Mouse (Mus musculus): Measurements from ENCODE around the gene Slc38a4. TPM values are rescaled to one million over a fixed set of nuclear protein-coding genes. Genes with fewer than 3 reads are reported as not detected.

The Slc38a4 gene
- total and polyA plus RNA-seq, 2 experiments from 2014 or later, result 3.9 to 4.5 TPM

GRCm38 (mm10) chr15:96956699-96957098, 99.1 kb downstream of the Slc38a4 start:
- no peak for TF ChIP-seq CTCF (IDR thresholded peaks at IDR 0.05)
- H3K27me3 ChIP-seq (ENCODE audit: insufficient read depth, low read length), result no peaks in the 10 kb centered on the region
- no peak for DNase-seq (ENCODE audit: low spot score)
- no peak overlapping the region for H3K9ac ChIP-seq (replicated peaks; ENCODE audit: low read length, poor library complexity, severe bottlenecking)
- no peak overlapping the region for H3K4me2 ChIP-seq (ENCODE audit: low read depth, low read length, poor library complexity, severe bottlenecking)
- no peaks in the 10 kb centered on the region for H3K9me3 ChIP-seq (ENCODE audit: low read length)
- H3K36me3 ChIP-seq (ENCODE audit: insufficient read depth, low read length), result no peaks in the 10 kb centered on the region
- H3K4me1 ChIP-seq (ENCODE audit: insufficient read depth, low read length), result no peaks in the 10 kb centered on the region
- ATAC-seq (ENCODE audit: low FRiP score), result no peak
- no peak overlapping the region for H3K4me3 ChIP-seq (ENCODE audit: low read depth, low read length)
- WGBS, result 90% methylated on average over 3 of the region's 3 CpGs
- no peak overlapping the region for H3K27ac ChIP-seq (ENCODE audit: low read depth, low read length)

DNA sequence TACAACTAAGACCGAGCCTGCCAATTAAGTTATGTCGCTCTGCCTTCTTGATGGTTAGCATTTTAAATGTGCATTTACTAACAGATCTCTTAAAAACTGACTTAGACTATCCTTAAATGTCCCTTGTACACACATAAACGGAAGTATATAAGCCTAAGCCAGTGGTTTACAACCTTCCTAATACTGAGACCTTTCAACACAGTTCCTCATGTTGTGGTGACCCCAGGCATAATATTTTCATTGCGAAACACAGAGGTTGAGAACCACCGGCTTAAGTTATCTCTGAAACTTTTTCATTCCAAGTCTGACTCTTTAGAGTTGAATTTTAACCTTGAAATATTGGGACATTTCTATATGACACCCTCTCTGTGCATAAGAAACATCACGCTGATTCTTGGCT, 101.4 kb downstream of the Slc38a4 start:
- no peak for TF ChIP-seq CTCF (IDR thresholded peaks at IDR 0.05)
- Histone ChIP-seq H3K4me2 (ENCODE audit: low read depth, low read length, poor library complexity, severe bottlenecking) (peak overlapping the region; percentile 56; the same call in 1 of the 2 replicates), H3K9ac (replicated peaks; ENCODE audit: low read length, poor library complexity, severe bottlenecking) (no peak overlapping the region), H3K36me3 (ENCODE audit: insufficient read depth, low read length) (no peaks in the 10 kb centered on the region), H3K27ac (ENCODE audit: low read depth, low read length) (no peak overlapping the region), H3K27me3 (ENCODE audit: insufficient read depth, low read length) (no peaks in the 10 kb centered on the region), H3K9me3 (ENCODE audit: low read length) (no peaks in the 10 kb centered on the region), H3K4me1 (ENCODE audit: insufficient read depth, low read length) (no peaks in the 10 kb centered on the region), H3K4me3 (ENCODE audit: low read depth, low read length) (no peak overlapping the region; the same call in 1 of the 2 replicates)
- ATAC-seq (ENCODE audit: low FRiP score) (no peak), DNase-seq (ENCODE audit: low spot score) (no peak)
- 91% methylated on average over 6 of the region's 6 CpGs for WGBS

DNA sequence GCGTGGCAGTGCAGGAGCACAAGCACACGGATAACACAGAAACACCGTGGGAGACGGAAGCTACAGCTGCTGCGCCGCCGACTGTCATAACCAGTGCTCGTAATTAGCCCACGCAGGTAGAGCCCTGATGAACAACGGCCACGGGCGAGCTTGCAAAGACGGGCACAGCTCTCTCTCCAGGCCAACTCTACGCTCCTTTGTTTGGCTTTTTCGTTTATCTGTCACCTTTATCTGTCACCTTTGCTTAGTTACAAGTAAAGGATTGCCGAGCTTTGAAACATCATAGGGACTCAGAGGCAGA, 101.9 kb downstream of the Slc38a4 start:
- TF ChIP-seq CTCF (IDR thresholded peaks at IDR 0.05), result no peak
- DNase-seq (ENCODE audit: low spot score), result peak; percentile 46

DNA sequence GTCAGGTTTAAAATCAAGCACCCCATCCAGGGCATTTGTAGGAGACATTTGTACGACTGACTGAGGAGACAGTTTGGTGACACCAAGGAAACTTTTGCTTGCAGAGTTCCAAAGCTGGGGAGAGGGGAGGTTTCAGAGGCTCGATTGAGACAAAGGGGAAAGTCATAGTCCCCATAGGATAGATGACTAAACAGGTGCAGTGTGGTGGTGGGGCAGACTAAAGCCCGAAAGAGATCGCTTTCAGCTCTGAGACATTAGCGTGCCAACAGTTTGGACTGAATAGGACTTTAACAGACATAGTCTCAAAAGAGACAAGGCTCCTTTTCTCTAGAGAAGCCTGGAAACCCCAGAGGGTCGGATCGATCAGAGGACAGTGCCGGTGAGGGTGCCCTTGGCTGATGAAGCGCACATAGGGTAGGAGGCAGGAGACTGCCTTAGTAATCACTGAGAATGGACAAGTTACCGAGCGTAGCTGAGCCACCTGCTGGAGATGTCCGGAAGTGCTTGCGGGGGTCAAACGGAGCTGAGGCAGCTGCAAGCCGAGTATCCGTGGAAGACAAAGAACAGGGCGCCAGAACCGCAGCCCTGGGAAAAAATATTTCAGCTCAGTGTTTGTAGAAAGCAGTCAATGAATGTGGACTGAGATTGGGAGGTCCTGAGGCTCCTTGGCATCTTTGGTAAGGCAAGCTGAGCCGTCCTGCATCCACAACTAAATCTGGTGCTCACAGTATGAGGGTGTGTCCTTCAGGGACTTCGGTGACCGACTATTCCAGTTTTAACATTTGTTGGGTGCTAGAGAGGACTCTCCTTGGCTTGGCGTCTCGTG, 102.4 kb downstream of the Slc38a4 start:
- Histone ChIP-seq H3K4me2 (ENCODE audit: low read depth, low read length, poor library complexity, severe bottlenecking) (peak overlapping the region; percentile 56), H3K4me1 (ENCODE audit: insufficient read depth, low read length) (no peaks in the 10 kb centered on the region), H3K36me3 (ENCODE audit: insufficient read depth, low read length) (no peaks in the 10 kb centered on the region), H3K4me3 (ENCODE audit: low read depth, low read length) (peak overlapping the region; percentile 36), H3K9me3 (ENCODE audit: low read length) (no peaks in the 10 kb centered on the region), H3K27me3 (ENCODE audit: insufficient read depth, low read length) (no peaks in the 10 kb centered on the region), H3K9ac (replicated peaks; ENCODE audit: low read length, poor library complexity, severe bottlenecking) (peak overlapping the region; percentile 69), H3K27ac (ENCODE audit: low read depth, low read length) (peak overlapping the region; percentile 77)
- 24% methylated on average over 23 of the region's 23 CpGs for WGBS
- ATAC-seq (ENCODE audit: low FRiP score) (peak; percentile 54; the same call in 1 of the 2 replicates), DNase-seq (ENCODE audit: low spot score) (peak; percentile 81)
- peak; percentile 89 for TF ChIP-seq CTCF (IDR thresholded peaks at IDR 0.05)

More for the DNA sequence above, 101.9 kb downstream of the Slc38a4 start:
- no peaks in the 10 kb centered on the region for H3K36me3 ChIP-seq (ENCODE audit: insufficient read depth, low read length)
- H3K27me3 ChIP-seq (ENCODE audit: insufficient read depth, low read length), result no peaks in the 10 kb centered on the region
- H3K4me2 ChIP-seq (ENCODE audit: low read depth, low read length, poor library complexity, severe bottlenecking), result peak overlapping the region; percentile 56
- no peaks in the 10 kb centered on the region for H3K9me3 ChIP-seq (ENCODE audit: low read length)
- no peaks in the 10 kb centered on the region for H3K4me1 ChIP-seq (ENCODE audit: insufficient read depth, low read length)
- peak overlapping the region; percentile 77 for H3K27ac ChIP-seq (ENCODE audit: low read depth, low read length)
- peak; percentile 31; the same call in 1 of the 2 replicates for ATAC-seq (ENCODE audit: low FRiP score)
- peak overlapping the region; percentile 36 for H3K4me3 ChIP-seq (ENCODE audit: low read depth, low read length)
- WGBS, result 40% methylated on average over 16 of the region's 16 CpGs
- peak overlapping the region; percentile 69 for H3K9ac ChIP-seq (replicated peaks; ENCODE audit: low read length, poor library complexity, severe bottlenecking)

DNA sequence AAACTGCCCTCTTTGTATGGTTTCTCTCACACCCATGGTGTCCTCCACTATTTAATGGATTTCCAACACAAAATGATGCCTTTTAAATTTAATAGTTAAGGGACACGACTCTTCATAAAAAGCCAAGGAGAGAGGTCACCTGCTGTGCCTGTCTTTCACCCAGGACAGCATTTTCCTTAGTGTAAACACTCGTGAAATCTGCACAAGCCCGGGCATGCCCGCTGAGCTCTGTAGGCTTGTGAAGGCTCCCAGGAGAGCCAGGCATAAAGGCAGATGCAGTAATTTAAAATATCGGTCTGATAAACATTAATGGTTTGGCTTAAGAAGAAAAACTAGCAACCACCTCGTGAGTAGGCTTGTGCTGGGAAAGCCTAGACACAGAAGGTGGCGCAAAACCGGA, 103.3 kb downstream of the Slc38a4 start:
- Histone ChIP-seq H3K4me1 (ENCODE audit: insufficient read depth, low read length) (no peaks in the 10 kb centered on the region), H3K4me2 (ENCODE audit: low read depth, low read length, poor library complexity, severe bottlenecking) (no peak overlapping the region), H3K27me3 (ENCODE audit: insufficient read depth, low read length) (no peaks in the 10 kb centered on the region), H3K4me3 (ENCODE audit: low read depth, low read length) (no peak overlapping the region), H3K27ac (ENCODE audit: low read depth, low read length) (no peak overlapping the region), H3K9ac (replicated peaks; ENCODE audit: low read length, poor library complexity, severe bottlenecking) (no peak overlapping the region), H3K9me3 (ENCODE audit: low read length) (no peaks in the 10 kb centered on the region), H3K36me3 (ENCODE audit: insufficient read depth, low read length) (no peaks in the 10 kb centered on the region)
- WGBS, result 59% methylated on average over 8 of the region's 8 CpGs
- no peak for DNase-seq (ENCODE audit: low spot score)
- ATAC-seq (ENCODE audit: low FRiP score), result no peak
- no peak for TF ChIP-seq CTCF (IDR thresholded peaks at IDR 0.05)

- Histone ChIP-seq H3K36me3 (ENCODE audit: insufficient read depth, low read length) (no peaks in the 10 kb centered on the region), H3K4me1 (ENCODE audit: insufficient read depth, low read length) (no peaks in the 10 kb centered on the region), H3K4me2 (ENCODE audit: low read depth, low read length, poor library complexity, severe bottlenecking) (no peak overlapping the region; the same call in 1 of the 2 replicates), H3K9me3 (ENCODE audit: low read length) (no peaks in the 10 kb centered on the region), H3K9ac (replicated peaks; ENCODE audit: low read length, poor library complexity, severe bottlenecking) (no peak overlapping the region), H3K27me3 (ENCODE audit: insufficient read depth, low read length) (no peaks in the 10 kb centered on the region), H3K27ac (ENCODE audit: low read depth, low read length) (no peak overlapping the region), H3K4me3 (ENCODE audit: low read depth, low read length) (no peak overlapping the region)
- 39% methylated on average over 5 of the region's 5 CpGs for whole genome bisulfite sequencing
- peak; percentile 71 for TF ChIP-seq CTCF (IDR thresholded peaks at IDR 0.05)
- DNase-seq (ENCODE audit: low spot score) (peak; percentile 54), ATAC-seq (ENCODE audit: low FRiP score) (no peak)
These were observed 104.0 kb downstream of the Slc38a4 start for GRCm38 (mm10) chr15:96951783-96952182.
